Mouse (Mus musculus) lung, adult 2 months (tissue): ENCODE results near the gene Psen2.

ENCODE experiments used
- CTCF ChIP-seq: fragments of 200-500 bp; IDR thresholded peaks from 2 replicates; pipeline ENCODE4 v1.5.1; 2011; ENCODE audit warnings: mild to moderate bottlenecking, low read length, control low read depth; ENCODE audit not compliant: insufficient read depth
- POLR2A ChIP-seq: fragments of 200-500 bp; IDR thresholded peaks from 2 replicates; pipeline ENCODE4 v1.6.1; 2011; ENCODE audit warnings: low read depth, mild to moderate bottlenecking, control low read depth, low read length, borderline replicate concordance; ENCODE audit errors: extremely low read depth

- no peak for TF ChIP-seq CTCF
- TF ChIP-seq POLR2A: no peak
These were observed 17.3 kb downstream of the Psen2 start for GRCm38 (mm10) chr1:180245741-180246507.
